Mouse (Mus musculus) layer of hippocampus, postnatal 14 days (tissue): ENCODE results near the gene Wdfy4. TPM values are rescaled to one million over a fixed set of nuclear protein-coding genes. Genes with fewer than 3 reads are reported as not detected.
A peak's percentile ranks its signal among the peaks of the same experiment; 100 is the strongest.

ENCODE experiments used
- DNase-seq, 2 experiments: peaks; one replicate each; pipeline ENCODE4 v3.0.0; 2021 to 2022; ENCODE audit warnings: low spot score in 2 of 2, mixed read lengths in 1 of 2
- total RNA-seq, 2 experiments: library from RNA; stranded (reverse); gene quantifications; 2 replicates each; pipeline ENCODE4 v1.2.3; 2021

Gene Wdfy4
- total RNA-seq, 2 experiments from 2014 or later, result 2.9 to 3.2 TPM

- no peak for DNase-seq
Measured at GRCm38 (mm10) chr14:33082301-33082700, 103.0 kb downstream of the Wdfy4 start.

- peak in 1 of 2 experiments; percentile 6 for DNase-seq
Measured at GRCm38 (mm10) chr14:33081370-33081860, 103.9 kb downstream of the Wdfy4 start.

- no peak for DNase-seq
Measured at GRCm38 (mm10) chr14:33078596-33078995, 106.7 kb downstream of the Wdfy4 start.

- DNase-seq, result no peak
Measured at GRCm38 (mm10) chr14:33078110-33078509, 107.2 kb downstream of the Wdfy4 start.

DNA sequence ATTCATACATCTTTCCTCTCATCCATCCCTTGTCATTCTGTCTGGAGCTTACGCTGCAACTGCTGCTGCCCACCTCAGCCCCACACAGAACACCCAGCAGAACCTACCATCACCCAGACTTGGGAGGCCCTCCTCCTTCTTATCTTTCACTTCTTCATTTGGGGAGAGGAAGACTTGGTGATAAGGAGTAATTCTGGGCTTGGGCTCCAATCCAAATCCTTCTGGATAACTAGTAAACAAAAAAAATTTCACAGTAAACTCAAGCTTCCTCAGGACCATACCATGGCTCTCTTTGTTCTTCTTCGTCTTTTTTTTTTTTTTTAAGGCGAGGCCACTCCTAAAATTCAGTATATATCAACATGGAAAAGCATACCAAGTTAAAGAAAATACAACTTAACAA lies 112.0 kb downstream of the Wdfy4 start:
- DNase-seq, result no peak

- DNase-seq, result no peak
Measured at GRCm38 (mm10) chr14:33072351-33072750, 113.0 kb downstream of the Wdfy4 start.

GRCm38 (mm10) chr14:33067676-33068075 lies 117.6 kb downstream of the Wdfy4 start:
- DNase-seq, result no peak

DNA sequence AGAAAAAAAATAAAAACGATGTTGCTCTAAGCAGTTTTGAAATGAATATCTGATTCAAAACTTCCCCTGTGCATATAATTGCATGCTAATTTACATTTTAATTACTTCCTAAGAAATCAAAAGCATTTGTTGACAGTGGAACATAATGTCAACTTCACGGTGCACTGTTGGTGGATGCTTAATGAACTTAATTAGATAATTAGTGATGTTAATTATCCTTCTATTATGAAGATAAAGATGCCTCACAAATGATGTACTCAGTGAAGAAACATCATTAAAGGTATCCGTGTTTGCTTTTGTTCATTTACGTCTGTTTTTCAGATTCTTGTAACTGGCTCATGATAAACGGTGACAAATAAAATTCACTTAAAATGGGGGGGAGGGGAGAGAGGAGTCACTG lies 122.3 kb downstream of the Wdfy4 start:
- no peak for DNase-seq

DNA sequence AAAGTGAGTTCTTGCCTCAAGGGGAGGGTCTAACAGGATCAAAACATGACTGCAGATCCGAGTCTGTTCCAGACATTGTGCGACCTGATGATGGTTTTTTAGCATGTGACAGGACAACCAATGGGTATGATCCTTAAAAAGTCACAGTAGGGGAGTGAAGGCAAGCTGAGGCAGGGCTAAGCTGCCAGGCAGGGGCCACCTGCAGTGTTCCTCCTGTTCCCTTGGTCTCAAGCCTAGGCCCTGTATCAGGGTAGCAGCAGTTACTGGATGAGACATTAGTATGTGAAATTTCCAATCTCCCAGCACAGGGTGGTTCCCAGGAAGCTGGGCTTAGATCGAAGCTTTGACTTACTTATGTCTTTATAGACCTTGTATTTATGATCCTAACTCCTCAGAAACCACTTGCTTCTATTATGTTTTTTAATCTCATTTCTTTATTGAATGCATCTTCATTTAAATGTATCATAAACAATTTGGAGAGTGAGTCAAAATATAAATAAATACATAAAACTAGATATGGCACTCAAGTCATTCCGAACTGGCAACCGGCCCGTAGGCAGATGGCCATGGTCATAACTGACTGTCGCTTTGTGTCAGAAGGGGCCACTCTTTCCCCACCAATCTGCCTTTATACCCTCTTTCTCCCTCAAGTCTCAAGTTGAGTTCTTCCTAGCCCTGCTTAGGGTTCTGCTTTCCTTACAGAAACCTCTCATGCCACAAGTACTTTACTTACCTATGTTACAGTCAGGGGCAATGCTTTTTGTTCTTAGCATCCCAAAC lies 126.2 kb downstream of the Wdfy4 start:
- DNase-seq, result no peak

DNA sequence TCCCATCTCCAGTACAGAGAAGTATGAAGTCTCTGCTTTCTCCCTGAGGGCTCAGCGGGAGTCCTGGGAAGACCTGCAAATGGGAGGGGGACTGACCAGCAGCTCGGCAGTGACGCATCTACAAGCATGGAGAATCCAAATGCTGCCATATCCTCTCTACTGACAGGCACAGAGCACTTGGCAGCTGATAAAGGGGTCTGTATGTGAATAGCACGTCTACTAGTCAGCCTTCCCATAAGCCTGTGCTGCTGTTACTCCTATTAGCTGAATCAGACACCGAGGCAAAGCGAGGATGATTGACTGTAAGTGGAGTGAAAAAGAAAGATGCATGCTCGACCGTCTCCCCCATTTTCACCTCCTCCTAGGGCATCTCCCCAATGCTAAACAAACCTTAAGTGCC lies 131.9 kb downstream of the Wdfy4 start:
- no peak for DNase-seq

- DNase-seq, result no peak
Measured at GRCm38 (mm10) chr14:33045217-33045616, 140.1 kb downstream of the Wdfy4 start.

- DNase-seq, result no peak
Measured at GRCm38 (mm10) chr14:33036811-33037210, 148.5 kb downstream of the Wdfy4 start.

- DNase-seq, result no peak
Measured at GRCm38 (mm10) chr14:33035386-33035785, 149.9 kb downstream of the Wdfy4 start.

GRCm38 (mm10) chr14:33033424-33033823 lies 151.9 kb downstream of the Wdfy4 start:
- no peak for DNase-seq

- no peak for DNase-seq
Measured at GRCm38 (mm10) chr14:33030849-33031248, 154.5 kb downstream of the Wdfy4 start.

DNA sequence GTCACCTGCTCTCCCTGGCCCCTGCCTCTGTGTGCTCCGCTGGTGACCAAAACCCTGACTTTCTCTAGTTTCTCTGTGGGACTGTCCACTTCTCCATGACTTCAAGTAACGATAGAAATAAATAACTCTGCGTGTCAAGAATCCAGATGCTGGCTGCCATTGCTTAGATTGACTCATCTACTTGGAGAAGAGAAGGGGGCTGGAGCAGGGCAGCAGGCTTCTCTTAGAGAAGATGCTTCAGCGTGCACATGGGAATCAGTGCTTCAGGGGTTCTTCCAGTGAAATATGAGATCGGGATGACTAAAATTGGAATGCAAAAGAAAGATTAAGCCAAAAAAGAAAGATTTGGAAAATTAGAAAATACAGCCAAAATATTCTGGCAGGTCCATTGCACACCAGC lies 165.7 kb downstream of the Wdfy4 start:
- no peak for DNase-seq

DNA sequence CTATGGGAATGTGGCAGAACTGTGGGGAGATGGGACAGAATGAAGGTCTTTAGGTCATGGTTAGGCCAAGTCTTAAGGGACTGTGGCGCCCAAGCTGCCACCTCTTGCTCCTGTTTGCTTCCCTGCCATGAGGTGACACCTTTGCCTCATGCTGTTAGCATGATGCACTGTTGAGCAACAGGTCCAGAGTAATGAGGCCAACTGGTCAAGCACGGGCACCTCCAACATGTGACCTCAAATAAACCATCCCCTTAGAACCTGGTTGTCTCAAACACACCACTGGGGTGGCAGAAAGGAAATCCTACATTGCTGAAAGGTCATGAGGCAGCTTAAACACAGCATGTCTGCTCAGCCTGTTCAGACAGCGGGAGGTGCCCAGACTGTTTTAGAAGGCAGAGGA lies 166.3 kb downstream of the Wdfy4 start:
- no peak for DNase-seq

GRCm38 (mm10) chr14:33007638-33008037 lies 177.7 kb downstream of the Wdfy4 start:
- DNase-seq, result no peak

- no peak for DNase-seq
Measured at GRCm38 (mm10) chr14:33005114-33005513, 180.2 kb downstream of the Wdfy4 start.

- peak in 1 of 2 experiments; percentile 22 for DNase-seq
Measured at GRCm38 (mm10) chr14:33000112-33000979, 185.0 kb downstream of the Wdfy4 start.

DNA sequence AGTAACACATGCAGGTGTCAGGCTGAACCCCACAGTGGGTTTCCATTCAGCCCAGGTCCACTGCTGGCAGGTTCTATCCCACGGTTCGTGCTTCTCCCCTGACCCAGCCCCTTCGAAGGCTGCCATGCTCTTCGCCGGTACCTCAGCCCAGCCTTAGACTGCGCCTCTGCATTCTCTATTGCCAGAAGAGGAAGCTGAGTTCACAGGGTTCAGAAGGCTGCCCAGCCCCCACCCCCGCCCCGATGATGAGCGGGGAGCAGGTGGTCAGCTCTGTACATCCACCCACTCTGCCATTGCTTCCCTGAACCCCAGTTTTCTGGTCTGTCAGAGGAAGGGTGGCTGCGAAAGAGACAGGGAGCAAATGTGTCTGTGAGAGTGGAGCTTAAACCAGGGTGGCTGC lies 185.8 kb downstream of the Wdfy4 start:
- DNase-seq, result no peak
